Comparison of ENCODE assay signal across 24 mouse cellular contexts in the genomic region with DNA sequence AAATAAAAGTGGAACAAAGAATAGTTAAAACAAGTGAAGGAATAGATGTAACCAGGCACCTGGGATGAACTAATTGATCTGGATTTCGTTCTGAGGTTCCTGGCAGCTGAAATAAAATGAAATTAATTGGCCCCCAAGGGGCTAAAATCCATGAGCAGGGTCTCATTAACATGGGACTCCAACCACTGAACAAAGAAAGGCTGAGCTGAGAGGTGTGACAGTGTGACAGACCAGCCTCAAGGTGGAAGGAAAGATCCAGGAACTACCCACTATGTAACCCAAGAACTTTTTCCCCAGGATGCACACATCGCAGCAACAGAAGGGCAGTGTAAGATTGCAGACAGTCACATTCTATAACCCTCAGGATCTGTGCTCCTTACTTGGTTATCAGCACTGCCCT. TPM values are rescaled to one million over a fixed set of nuclear protein-coding genes. Genes with fewer than 3 reads are reported as not detected.
"Had no signal": no experiment of that assay in that cellular context is flagged by ENCODE, and none has a peak within 500 bp of the region (broad histone marks: within the 10 kb centered on the region; RNA-seq: fewer than 3 reads in every experiment).

No protein-coding gene starts in this region.

- H3K36me3 ChIP-seq: limb, embryonic 10.5 days; limb, embryonic 13.5 days; liver, embryonic 13.5 days; neural tube, embryonic 13.5 days had no signal

- H3K4me3 ChIP-seq: limb, embryonic 10.5 days; limb, embryonic 13.5 days; liver, embryonic 13.5 days; myocyte; neural tube, embryonic 13.5 days had no signal

- H3K4me1 ChIP-seq: limb, embryonic 10.5 days; limb, embryonic 13.5 days; liver, embryonic 13.5 days; neural tube, embryonic 13.5 days had no signal

- H3K27ac ChIP-seq: limb, embryonic 10.5 days; limb, embryonic 13.5 days; liver, embryonic 13.5 days; neural tube, embryonic 13.5 days; stomach, postnatal 0 days had no signal

- H3K9ac ChIP-seq: limb, embryonic 13.5 days; liver, embryonic 13.5 days; neural tube, embryonic 13.5 days had no signal

- H3K27me3 ChIP-seq: limb, embryonic 13.5 days; liver, embryonic 13.5 days; neural tube, embryonic 13.5 days had no signal

- H3K4me2 ChIP-seq: limb, embryonic 13.5 days; liver, embryonic 13.5 days; neural tube, embryonic 13.5 days had no signal

- H3K9me3 ChIP-seq: limb, embryonic 10.5 days; limb, embryonic 13.5 days; liver, embryonic 13.5 days; neural tube, embryonic 13.5 days had no signal

- DNase-seq: kidney, adult 2 months; kidney, postnatal 10 days; kidney, postnatal 36 days; liver, embryonic 13.5 days; lung, adult 2 months; lung, postnatal 14 days; lung, postnatal 4 days; right cerebral cortex, adult 18-20 months; right cerebral cortex, postnatal 14 days; right cerebral cortex, postnatal 4 days; thymus, adult 2 months; thymus, postnatal 14 days; thymus, postnatal 4 days had no signal

- ATAC-seq: intestine, postnatal 0 days had no signal

RNA-seq across cellular contexts. Expression of gene Brinp1, which starts 28.1 kb away (rescaled TPM):
- total RNA-seq: liver, adult 2 months; megakaryocyte progenitor cell, adult 5-6 weeks; megakaryocyte-erythroid progenitor cell, adult 5-6 weeks; monocyte, adult 5-6 weeks; neutrophil, adult 5-6 weeks had no signal
- polyA plus RNA-seq: liver, adult 2 months had no signal
